Mouse (Mus musculus): ENCODE results near the gene Chchd1. TPM values are rescaled to one million over a fixed set of nuclear protein-coding genes. Genes with fewer than 3 reads are reported as not detected.

Gene Chchd1
- total RNA-seq (2021) (10 to 100 TPM; 66.6 to 93.6 TPM), polyA plus RNA-seq (2012; rRNA removed) (5.9 and 8.5 TPM in 2 replicates)
- long read RNA-seq, transcript Chchd1-201 (3 exons, 616 nt): major isoform, 51 of 58 reads
- long read RNA-seq, transcript Chchd1-205 (3 exons, 578 nt): minor isoform, 5 of 58 reads
- long read RNA-seq, partial matches to known transcripts: 0 of 58 reads
- long read RNA-seq, other reads (novel, unspliced or antisense): 2 of 58 reads

GRCm38 (mm10) chr14:20702741-20703381 lies at the start of gene Chchd1:
Gene Chchd1, plus strand, starts transcription at chr14:20703006.
- peak; percentile 94 for DNase-seq

GRCm38 (mm10) chr14:20654690-20655421 lies 48.0 kb upstream of the Chchd1 start:
- DNase-seq: no peak

- no peak for DNase-seq
These were observed 47.1 kb upstream of the Chchd1 start for GRCm38 (mm10) chr14:20655731-20656130.

- no peak for DNase-seq
These were observed 46.4 kb upstream of the Chchd1 start, which contains the start of gene Myoz1 for GRCm38 (mm10) chr14:20656361-20656760. Gene Myoz1, minus strand, starts transcription at chr14:20656540.

- peak; percentile 28 for DNase-seq
These were observed 44.5 kb upstream of the Chchd1 start for GRCm38 (mm10) chr14:20658326-20658725.

- DNase-seq: no peak
These were observed 43.9 kb upstream of the Chchd1 start for GRCm38 (mm10) chr14:20658902-20659301.

- no peak for DNase-seq
These were observed 43.1 kb upstream of the Chchd1 start for GRCm38 (mm10) chr14:20659687-20660086.

- DNase-seq: peak; percentile 95
These were observed 41.8 kb upstream of the Chchd1 start for GRCm38 (mm10) chr14:20660827-20661660.

- DNase-seq: no peak
These were observed 41.0 kb upstream of the Chchd1 start for GRCm38 (mm10) chr14:20661661-20662331.

GRCm38 (mm10) chr14:20662740-20663139 lies 40.1 kb upstream of the Chchd1 start:
- DNase-seq: no peak

- DNase-seq: no peak
These were observed 39.2 kb upstream of the Chchd1 start for GRCm38 (mm10) chr14:20663601-20664000.

- DNase-seq: no peak
These were observed 38.4 kb upstream of the Chchd1 start for GRCm38 (mm10) chr14:20664436-20664835.

- DNase-seq: no peak
These were observed 35.3 kb upstream of the Chchd1 start for GRCm38 (mm10) chr14:20667469-20667868.

- no peak for DNase-seq
These were observed 34.5 kb upstream of the Chchd1 start, which contains the start of gene Synpo2l for GRCm38 (mm10) chr14:20668154-20668810. Gene Synpo2l, minus strand, starts transcription at chr14:20668354.

- no peak for DNase-seq
These were observed 29.8 kb upstream of the Chchd1 start for GRCm38 (mm10) chr14:20672990-20673389.

GRCm38 (mm10) chr14:20673735-20674063 lies 29.1 kb upstream of the Chchd1 start:
- no peak for DNase-seq

- peak; percentile 97 for DNase-seq
These were observed 28.6 kb upstream of the Chchd1 start, which contains the start of gene Sec24c for GRCm38 (mm10) chr14:20674064-20674833. Gene Sec24c, plus strand, starts transcription at chr14:20674308.

- no peak for DNase-seq
These were observed 24.9 kb upstream of the Chchd1 start for GRCm38 (mm10) chr14:20677906-20678305.

- no peak for DNase-seq
These were observed 21.1 kb upstream of the Chchd1 start for GRCm38 (mm10) chr14:20681742-20682141.

- no peak for DNase-seq
These were observed 20.3 kb upstream of the Chchd1 start for GRCm38 (mm10) chr14:20682498-20682897.
